Comparison of ENCODE assay signal across 8 mouse cellular contexts in genomic region chr13:55369531-55370114, GRCm38 (mm10). TPM values are rescaled to one million over a fixed set of nuclear protein-coding genes. Genes with fewer than 3 reads are reported as not detected.
DNase-seq lines count a peak whose midpoint lies in the region; ATAC-seq and TF ChIP-seq lines count a peak whose summit lies in the region.

TSS of gene Rgs14 (plus strand) at chr13:55369732.

- peaks cover 13% of the 10 kb centered on the region for H3K4me1 ChIP-seq in hindbrain, embryonic 10.5 days (replicated peaks)
- H3K4me1 ChIP-seq in hindbrain, embryonic 14.5 days (replicated peaks; ENCODE audit: control insufficient read depth, insufficient read depth, low read length), result no peaks in the 10 kb centered on the region
- 0 out of 2 replicates have a peak, but pooled peaks cover 3% of the 10 kb centered on the region for H3K4me1 ChIP-seq in cortical plate, adult 2 months (ENCODE audit: control insufficient read depth, insufficient read depth, low read length)
- peaks cover 9% of the 10 kb centered on the region; the same call in 1 of the 2 replicates for H3K4me1 ChIP-seq in lung, embryonic 15.5 days
- H3K4me1 ChIP-seq in hindbrain, embryonic 16.5 days (ENCODE audit: control insufficient read depth, insufficient read depth, low read depth, low read length), result no peaks in the 10 kb centered on the region

- no peak for DNase-seq in hindbrain, embryonic 10.5 days (ENCODE audit: low spot score)
- DNase-seq in hindbrain, embryonic 14.5 days (ENCODE audit: low spot score), result no peak
- peak; percentile 8 to 25 for DNase-seq in kidney, postnatal 36 days
- peak; percentile 75 to 80 for DNase-seq in spleen, postnatal 10 days (ENCODE audit: low spot score in 2 of 2)
- DNase-seq in gastrocnemius, adult 18-20 months (ENCODE audit: low spot score), result no peak

- no peak within 1 kb of the TSS for H3K4me3 ChIP-seq in hindbrain, embryonic 10.5 days
- H3K4me3 ChIP-seq in hindbrain, embryonic 14.5 days (replicated peaks; ENCODE audit: low read length), result no peak within 1 kb of the TSS
- peak within 1 kb of the TSS; percentile 40 for H3K4me3 ChIP-seq in cortical plate, adult 2 months (ENCODE audit: insufficient read depth, low read length)
- peak within 1 kb of the TSS; percentile 14; the same call in 1 of the 2 replicates for H3K4me3 ChIP-seq in lung, embryonic 15.5 days
- no peak within 1 kb of the TSS for H3K4me3 ChIP-seq in hindbrain, embryonic 16.5 days (ENCODE audit: low read length)

- no peaks in the 10 kb centered on the region for H3K9me3 ChIP-seq in hindbrain, embryonic 10.5 days
- H3K9me3 ChIP-seq in hindbrain, embryonic 14.5 days (ENCODE audit: control insufficient read depth, low read length), result no peaks in the 10 kb centered on the region
- H3K9me3 ChIP-seq in lung, embryonic 15.5 days, result no peaks in the 10 kb centered on the region
- H3K9me3 ChIP-seq in hindbrain, embryonic 16.5 days (ENCODE audit: control insufficient read depth, low read length), result no peaks in the 10 kb centered on the region

- no peak within 1 kb of the TSS for H3K9ac ChIP-seq in hindbrain, embryonic 14.5 days
- no peak within 1 kb of the TSS for H3K9ac ChIP-seq in lung, embryonic 15.5 days
- H3K9ac ChIP-seq in hindbrain, embryonic 16.5 days (ENCODE audit: low read depth, low read length), result no peak within 1 kb of the TSS

- no peaks in the 10 kb centered on the region for H3K36me3 ChIP-seq in hindbrain, embryonic 10.5 days
- H3K36me3 ChIP-seq in hindbrain, embryonic 14.5 days (replicated peaks; ENCODE audit: control insufficient read depth, insufficient read depth), result no peaks in the 10 kb centered on the region
- no peaks in the 10 kb centered on the region for H3K36me3 ChIP-seq in lung, embryonic 15.5 days
- H3K36me3 ChIP-seq in hindbrain, embryonic 16.5 days (ENCODE audit: control insufficient read depth, insufficient read depth, low read length), result no peaks in the 10 kb centered on the region

- peaks cover 30% of the 10 kb centered on the region for H3K27me3 ChIP-seq in hindbrain, embryonic 10.5 days (ENCODE audit: insufficient read depth, poor library complexity, severe bottlenecking)
- H3K27me3 ChIP-seq in hindbrain, embryonic 14.5 days (ENCODE audit: control insufficient read depth, insufficient read depth, low read length), result no peaks in the 10 kb centered on the region
- 0 out of 2 replicates have a peak, but pooled peaks cover 2% of the 10 kb centered on the region for H3K27me3 ChIP-seq in lung, embryonic 15.5 days
- H3K27me3 ChIP-seq in hindbrain, embryonic 16.5 days (replicated peaks; ENCODE audit: control insufficient read depth, insufficient read depth, low read length), result no peaks in the 10 kb centered on the region; the same call in none of the 2 replicates

- TF ChIP-seq CTCF in cortical plate, adult 2 months (IDR thresholded peaks at IDR 0.05; ENCODE audit: extremely low read depth, insufficient read depth, low read length), result no peak

- H3K4me2 ChIP-seq in hindbrain, embryonic 14.5 days (replicated peaks), result no peak within 1 kb of the TSS
- peak within 1 kb of the TSS; percentile 34 for H3K4me2 ChIP-seq in lung, embryonic 15.5 days
- H3K4me2 ChIP-seq in hindbrain, embryonic 16.5 days (ENCODE audit: low read length), result no peak within 1 kb of the TSS

- WGBS in hindbrain, embryonic 10.5 days, result 63% methylated on average over 13 of the region's 13 CpGs
- 60% methylated on average over 13 of the region's 13 CpGs for WGBS in hindbrain, embryonic 14.5 days
- WGBS in lung, embryonic 15.5 days, result 36% methylated on average over 13 of the region's 13 CpGs
- WGBS in hindbrain, embryonic 16.5 days, result 70% methylated on average over 13 of the region's 13 CpGs

- H3K27ac ChIP-seq in hindbrain, embryonic 10.5 days, result peak within 1 kb of the TSS; percentile 51; the same call in 1 of the 2 replicates
- no peak within 1 kb of the TSS for H3K27ac ChIP-seq in hindbrain, embryonic 14.5 days
- H3K27ac ChIP-seq in cortical plate, adult 2 months (ENCODE audit: insufficient read depth, low read length), result peak within 1 kb of the TSS; percentile 26; the same call in 1 of the 2 replicates
- H3K27ac ChIP-seq in lung, embryonic 15.5 days, result no peak within 1 kb of the TSS
- no peak within 1 kb of the TSS for H3K27ac ChIP-seq in hindbrain, embryonic 16.5 days (ENCODE audit: low read depth, low read length)

- no peak for ATAC-seq in hindbrain, embryonic 14.5 days (ENCODE audit: low FRiP score)
- ATAC-seq in lung, embryonic 15.5 days (ENCODE audit: borderline replicate concordance, extremely low read depth, low FRiP score, low TSS enrichment), result no peak
- ATAC-seq in hindbrain, embryonic 16.5 days, result no peak

- 0 out of 2 replicates have a peak, but pooled peaks have one; percentile 44 for TF ChIP-seq POLR2A in cortical plate, adult 2 months (IDR thresholded peaks at IDR 0.05; ENCODE audit: extremely low read depth, insufficient read depth, low read length)

RNA-seq across cellular contexts. Expression of gene Rgs14, which starts in this region (rescaled TPM):
- polyA plus RNA-seq in hindbrain, embryonic 10.5 days (2016; fragmentation: Nextera tagmentation; extraction: Ambion mirVana), result 0.44 and 0.68 TPM in 2 replicates
- polyA plus RNA-seq in hindbrain, embryonic 14.5 days (2014; fragmentation: Nextera tagmentation; extraction: Ambion mirVana), result 0.40 and 0.72 TPM in 2 replicates
- 40.2 and 44.9 TPM in 2 replicates for polyA plus RNA-seq in cortical plate, adult 2 months (2012; rRNA removed)
- polyA plus RNA-seq in lung, embryonic 15.5 days (2015; fragmentation: Nextera tagmentation; extraction: Ambion mirVana), result 1.2 and 1.3 TPM in 2 replicates
- polyA plus RNA-seq in hindbrain, embryonic 16.5 days (2015; fragmentation: Nextera tagmentation; extraction: Ambion mirVana), result 0.27 and 0.44 TPM in 2 replicates
- under 1 TPM; 0.24 to 0.43 TPM for total RNA-seq in gastrocnemius, adult 18-20 months (2021)

Comparison
In these comparisons a context has a peak if more than half of its experiments do, and no peak if none do; other contexts are left out.
1. RNA of gene Rgs14 (polyA plus RNA-seq): 40.2 to 44.9 TPM in cortical plate, adult 2 months; 1.2 to 1.3 TPM in lung, embryonic 15.5 days, 0.40 to 0.72 TPM in hindbrain, embryonic 14.5 days, 0.44 to 0.68 TPM in hindbrain, embryonic 10.5 days and 0.27 to 0.44 TPM in hindbrain, embryonic 16.5 days; every median in the first group is over 10 times any median in the second.
2. H3K27ac ChIP-seq: peak in hindbrain, embryonic 10.5 days (single experiment) and cortical plate, adult 2 months (single experiment); none in hindbrain, embryonic 14.5 days (single experiment), lung, embryonic 15.5 days (single experiment) and hindbrain, embryonic 16.5 days (single experiment).
3. DNase-seq: peak in kidney, postnatal 36 days (2 of 2) and spleen, postnatal 10 days (2 of 2); none in hindbrain, embryonic 10.5 days (single experiment), hindbrain, embryonic 14.5 days (single experiment) and gastrocnemius, adult 18-20 months (single experiment).
4. H3K4me3 ChIP-seq: peak in cortical plate, adult 2 months (single experiment) and lung, embryonic 15.5 days (single experiment); none in hindbrain, embryonic 10.5 days (single experiment), hindbrain, embryonic 14.5 days (single experiment) and hindbrain, embryonic 16.5 days (single experiment).